16 mouse cellular contexts compared by ENCODE assay signal in the genomic region with DNA sequence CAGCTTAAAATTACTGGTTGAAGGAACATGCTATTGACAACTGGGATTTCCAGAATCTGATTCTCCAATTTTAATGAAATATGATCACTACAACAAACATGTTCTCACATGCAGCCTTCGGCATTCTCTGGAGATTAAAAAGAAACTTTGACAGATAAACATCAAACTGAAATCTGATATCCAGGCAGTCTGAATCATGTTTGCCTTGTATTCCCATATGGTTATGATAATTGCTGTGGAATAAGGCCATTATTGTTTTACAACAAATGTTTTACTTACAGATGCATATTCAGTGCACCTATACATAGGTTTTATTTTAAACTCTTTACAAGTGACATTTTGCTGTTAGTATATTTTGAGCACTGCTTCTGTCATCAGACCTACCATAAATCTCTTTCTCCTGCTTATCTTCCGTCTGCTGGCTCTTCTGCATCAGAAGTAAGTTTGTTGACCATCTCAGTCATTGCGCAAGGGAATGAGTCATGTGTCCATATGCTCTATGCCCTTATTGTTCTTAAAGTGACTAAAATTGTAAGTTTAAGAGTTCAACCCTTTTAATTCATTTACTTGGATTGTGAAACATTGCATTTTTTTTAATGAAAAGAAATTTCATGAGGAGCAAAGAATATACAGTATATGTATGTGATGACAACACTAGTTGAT.
"Had no signal": no experiment of that assay in that cellular context is flagged by ENCODE, and none has a peak within 500 bp of the region (broad histone marks: within the 10 kb centered on the region; RNA-seq: fewer than 3 reads in every experiment).

No protein-coding gene starts in this region.

- H3K27ac ChIP-seq: kidney, embryonic 15.5 days; limb, embryonic 15.5 days; liver, embryonic 12.5 days; lung, embryonic 15.5 days; midbrain, embryonic 10.5 days; neural tube, embryonic 12.5 days had no signal

- ATAC-seq: liver, embryonic 12.5 days had no signal

- H3K4me1 ChIP-seq: kidney, embryonic 15.5 days; limb, embryonic 15.5 days; liver, embryonic 12.5 days; lung, embryonic 15.5 days; midbrain, embryonic 10.5 days; neural tube, embryonic 12.5 days had no signal

- H3K4me2 ChIP-seq: kidney, embryonic 15.5 days; limb, embryonic 15.5 days; liver, embryonic 12.5 days; lung, embryonic 15.5 days; neural tube, embryonic 12.5 days had no signal

- DNase-seq: kidney, adult 2 months; kidney, postnatal 14 days; layer of hippocampus, postnatal 36 days; lung, postnatal 36 days; midbrain, embryonic 14.5 days; retina, postnatal 1 day; right cerebral cortex, postnatal 4 days; spleen, adult 18-20 months; thymus, adult 18-20 months; thymus, postnatal 14 days had no signal

- H3K9ac ChIP-seq: kidney, embryonic 15.5 days; limb, embryonic 15.5 days; liver, embryonic 12.5 days; lung, embryonic 15.5 days; neural tube, embryonic 12.5 days had no signal

- H3K36me3 ChIP-seq: kidney, embryonic 15.5 days; limb, embryonic 15.5 days; liver, embryonic 12.5 days; lung, embryonic 15.5 days; midbrain, embryonic 10.5 days; neural tube, embryonic 12.5 days had no signal

- H3K27me3 ChIP-seq: kidney, embryonic 15.5 days; limb, embryonic 15.5 days; liver, embryonic 12.5 days; lung, embryonic 15.5 days; neural tube, embryonic 12.5 days had no signal

- H3K4me3 ChIP-seq: kidney, embryonic 15.5 days; limb, embryonic 15.5 days; liver, embryonic 12.5 days; lung, embryonic 15.5 days; midbrain, embryonic 10.5 days; neural tube, embryonic 12.5 days had no signal

- H3K9me3 ChIP-seq: kidney, embryonic 15.5 days; limb, embryonic 15.5 days; liver, embryonic 12.5 days; lung, embryonic 15.5 days; midbrain, embryonic 10.5 days; neural tube, embryonic 12.5 days had no signal
